Mouse (Mus musculus): ENCODE results near the gene Cd276. TPM values are rescaled to one million over a fixed set of nuclear protein-coding genes. Genes with fewer than 3 reads are reported as not detected.

Gene Cd276
- polyA plus RNA-seq, 1 experiment from 2014 or later, result 6.2 TPM

DNA sequence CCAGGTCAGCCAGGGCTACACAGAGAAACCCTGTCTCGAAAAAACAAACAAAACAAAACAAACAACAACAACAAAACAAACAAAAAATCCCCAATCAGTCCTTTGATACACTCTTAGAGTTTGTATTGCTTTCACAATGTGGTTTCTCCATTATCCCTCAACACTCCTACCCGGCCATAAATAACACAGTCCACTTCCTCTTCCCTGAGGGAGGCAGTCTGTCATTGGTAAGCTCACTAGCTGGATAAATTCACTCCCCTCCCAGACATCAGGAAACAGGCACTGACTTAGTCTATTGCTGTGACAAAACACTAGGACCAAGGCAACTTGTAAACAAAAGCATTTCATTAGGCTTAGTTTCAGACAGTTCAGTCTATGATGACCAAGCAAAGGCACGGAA is 5.0 kb upstream of the Cd276 start:
- ATAC-seq, result 0 out of 2 replicates have a peak, but pooled peaks have one; percentile 33
- Histone ChIP-seq H3K36me3 (ENCODE audit: control insufficient read depth, insufficient read depth) (no peaks in the 10 kb centered on the region), H3K4me2 (replicated peaks; ENCODE audit: low read depth) (no peak overlapping the region), H3K27ac (ENCODE audit: low read depth, low read length) (no peak overlapping the region), H3K27me3 (replicated peaks; ENCODE audit: control insufficient read depth, insufficient read depth, low read length) (no peaks in the 10 kb centered on the region), H3K4me1 (replicated peaks; ENCODE audit: control insufficient read depth, insufficient read depth, low read length) (no peaks in the 10 kb centered on the region), H3K4me3 (ENCODE audit: low read depth, low read length) (no peak overlapping the region), H3K9ac (ENCODE audit: low read depth, low read length) (no peak overlapping the region), H3K9me3 (ENCODE audit: control insufficient read depth) (no peaks in the 10 kb centered on the region)
- no peak for TF ChIP-seq CTCF (IDR thresholded peaks at IDR 0.05; ENCODE audit: low read depth)
- 63% methylated on average over 3 of the region's 3 CpGs for WGBS

DNA sequence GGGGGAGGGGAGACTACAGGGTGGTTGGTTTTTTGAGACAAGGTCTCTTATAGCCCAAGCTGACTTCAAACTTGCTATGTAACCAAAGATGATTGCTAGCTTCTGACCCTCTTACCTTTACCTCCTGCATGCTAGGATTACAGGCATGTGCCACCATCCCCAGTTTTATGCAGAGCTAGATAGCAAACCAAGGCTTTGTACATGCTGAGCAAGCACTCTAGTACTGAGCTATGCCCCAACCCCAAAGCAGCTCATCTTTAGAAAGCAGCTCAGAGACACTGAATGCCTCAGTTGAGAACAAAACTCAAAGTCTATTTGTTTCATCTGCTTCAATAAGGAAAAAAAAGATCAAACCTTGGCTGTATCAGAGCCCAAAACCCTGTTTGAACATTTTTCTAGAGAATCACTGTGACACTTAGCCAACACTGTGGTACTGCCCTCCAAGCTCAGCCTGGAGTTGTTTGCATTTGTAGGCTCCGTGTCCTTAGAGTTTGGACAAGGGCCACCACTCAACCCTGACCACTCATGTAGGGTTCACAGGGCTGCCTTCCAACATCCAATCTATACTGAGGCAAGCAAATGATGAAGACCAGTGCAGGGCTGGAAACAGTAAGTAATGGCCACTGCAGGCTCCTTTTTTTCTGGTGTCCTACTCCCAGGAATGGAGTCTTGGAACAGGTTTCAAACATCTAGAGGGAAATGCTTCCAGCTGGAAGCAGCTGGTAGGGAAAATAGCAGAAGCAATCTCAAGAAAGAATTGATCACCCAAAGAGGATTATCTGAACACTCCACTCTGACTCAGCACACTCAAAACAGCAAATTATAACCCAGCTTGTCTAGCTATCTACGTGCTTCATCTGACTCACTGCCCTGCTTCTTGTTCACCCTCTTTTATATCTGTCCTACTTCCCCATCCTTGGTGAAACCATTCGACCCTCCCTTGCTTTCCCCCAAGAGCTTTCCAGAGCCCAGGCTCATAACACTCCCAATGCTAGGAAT is 2.5 kb upstream of the Cd276 start:
- H3K9ac ChIP-seq (ENCODE audit: low read depth, low read length), result no peak overlapping the region
- no peaks in the 10 kb centered on the region for H3K4me1 ChIP-seq (replicated peaks; ENCODE audit: control insufficient read depth, insufficient read depth, low read length)
- H3K4me2 ChIP-seq (replicated peaks; ENCODE audit: low read depth), result no peak overlapping the region
- 59% methylated on average over 3 of the region's 3 CpGs for WGBS
- H3K36me3 ChIP-seq (ENCODE audit: control insufficient read depth, insufficient read depth), result no peaks in the 10 kb centered on the region
- H3K9me3 ChIP-seq (ENCODE audit: control insufficient read depth), result no peaks in the 10 kb centered on the region
- no peak for TF ChIP-seq CTCF (IDR thresholded peaks at IDR 0.05; ENCODE audit: low read depth)
- H3K4me3 ChIP-seq (ENCODE audit: low read depth, low read length), result no peak overlapping the region
- no peaks in the 10 kb centered on the region for H3K27me3 ChIP-seq (replicated peaks; ENCODE audit: control insufficient read depth, insufficient read depth, low read length)
- ATAC-seq, result no peak
- no peak overlapping the region for H3K27ac ChIP-seq (ENCODE audit: low read depth, low read length)

GRCm38 (mm10) chr9:58556627-58557026 is 1.4 kb upstream of the Cd276 start:
- Histone ChIP-seq H3K9ac (ENCODE audit: low read depth, low read length) (no peak overlapping the region), H3K4me1 (replicated peaks; ENCODE audit: control insufficient read depth, insufficient read depth, low read length) (no peaks in the 10 kb centered on the region), H3K4me3 (ENCODE audit: low read depth, low read length) (no peak overlapping the region), H3K36me3 (ENCODE audit: control insufficient read depth, insufficient read depth) (no peaks in the 10 kb centered on the region), H3K27me3 (replicated peaks; ENCODE audit: control insufficient read depth, insufficient read depth, low read length) (no peaks in the 10 kb centered on the region), H3K9me3 (ENCODE audit: control insufficient read depth) (no peaks in the 10 kb centered on the region), H3K4me2 (replicated peaks; ENCODE audit: low read depth) (no peak overlapping the region), H3K27ac (ENCODE audit: low read depth, low read length) (no peak overlapping the region)
- TF ChIP-seq CTCF (IDR thresholded peaks at IDR 0.05; ENCODE audit: low read depth), result no peak
- ATAC-seq, result no peak
- WGBS, result 67% methylated on average over 7 of the region's 7 CpGs

DNA sequence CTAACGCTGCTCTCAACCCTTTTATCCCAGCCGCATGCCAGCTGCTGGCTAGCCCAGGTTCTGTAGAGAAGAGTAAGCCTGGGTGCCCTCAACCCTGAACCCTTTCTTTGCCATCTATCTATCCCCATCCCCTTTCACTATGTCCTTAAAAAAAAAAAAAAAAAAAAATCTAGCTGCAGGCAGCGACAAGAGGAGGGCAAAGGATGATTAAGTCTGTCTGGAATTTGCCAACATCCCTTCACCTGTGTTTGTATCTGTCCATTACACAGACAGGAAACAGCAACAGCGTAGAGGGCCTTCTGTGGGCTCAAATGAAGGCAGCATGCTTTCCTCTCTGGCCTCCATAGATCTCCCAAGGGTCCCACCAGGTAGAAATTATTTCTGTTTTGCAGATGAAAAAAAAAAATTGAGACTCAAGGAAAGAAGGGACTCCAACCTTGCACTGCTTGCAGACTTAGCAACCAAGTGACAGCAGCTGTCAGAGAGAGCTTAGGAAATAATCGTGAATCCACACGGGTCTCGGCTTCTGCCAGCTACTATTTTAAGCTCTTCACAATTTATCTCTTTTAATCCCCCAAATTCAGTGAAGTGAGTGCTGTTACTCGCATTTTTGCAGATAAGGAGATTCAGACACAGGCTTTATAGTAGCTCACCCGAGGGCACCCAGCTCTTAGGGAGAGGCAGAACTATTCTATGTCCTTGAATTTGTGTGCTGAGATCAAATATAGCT is 613 bp upstream of the Cd276 start:
- H3K4me1 ChIP-seq (replicated peaks; ENCODE audit: control insufficient read depth, insufficient read depth, low read length), result no peaks in the 10 kb centered on the region
- TF ChIP-seq CTCF (IDR thresholded peaks at IDR 0.05; ENCODE audit: low read depth), result no peak
- 28% methylated on average over 9 of the region's 9 CpGs for WGBS
- peak overlapping the region; percentile 79; the same call in 1 of the 2 replicates for H3K27ac ChIP-seq (ENCODE audit: low read depth, low read length)
- H3K27me3 ChIP-seq (replicated peaks; ENCODE audit: control insufficient read depth, insufficient read depth, low read length), result no peaks in the 10 kb centered on the region
- H3K4me2 ChIP-seq (replicated peaks; ENCODE audit: low read depth), result peak overlapping the region; percentile 100
- no peaks in the 10 kb centered on the region for H3K9me3 ChIP-seq (ENCODE audit: control insufficient read depth)
- ATAC-seq, result no peak
- H3K9ac ChIP-seq (ENCODE audit: low read depth, low read length), result peak overlapping the region; percentile 93; the same call in 1 of the 2 replicates
- peak overlapping the region; percentile 87 for H3K4me3 ChIP-seq (ENCODE audit: low read depth, low read length)
- no peaks in the 10 kb centered on the region for H3K36me3 ChIP-seq (ENCODE audit: control insufficient read depth, insufficient read depth)

DNA sequence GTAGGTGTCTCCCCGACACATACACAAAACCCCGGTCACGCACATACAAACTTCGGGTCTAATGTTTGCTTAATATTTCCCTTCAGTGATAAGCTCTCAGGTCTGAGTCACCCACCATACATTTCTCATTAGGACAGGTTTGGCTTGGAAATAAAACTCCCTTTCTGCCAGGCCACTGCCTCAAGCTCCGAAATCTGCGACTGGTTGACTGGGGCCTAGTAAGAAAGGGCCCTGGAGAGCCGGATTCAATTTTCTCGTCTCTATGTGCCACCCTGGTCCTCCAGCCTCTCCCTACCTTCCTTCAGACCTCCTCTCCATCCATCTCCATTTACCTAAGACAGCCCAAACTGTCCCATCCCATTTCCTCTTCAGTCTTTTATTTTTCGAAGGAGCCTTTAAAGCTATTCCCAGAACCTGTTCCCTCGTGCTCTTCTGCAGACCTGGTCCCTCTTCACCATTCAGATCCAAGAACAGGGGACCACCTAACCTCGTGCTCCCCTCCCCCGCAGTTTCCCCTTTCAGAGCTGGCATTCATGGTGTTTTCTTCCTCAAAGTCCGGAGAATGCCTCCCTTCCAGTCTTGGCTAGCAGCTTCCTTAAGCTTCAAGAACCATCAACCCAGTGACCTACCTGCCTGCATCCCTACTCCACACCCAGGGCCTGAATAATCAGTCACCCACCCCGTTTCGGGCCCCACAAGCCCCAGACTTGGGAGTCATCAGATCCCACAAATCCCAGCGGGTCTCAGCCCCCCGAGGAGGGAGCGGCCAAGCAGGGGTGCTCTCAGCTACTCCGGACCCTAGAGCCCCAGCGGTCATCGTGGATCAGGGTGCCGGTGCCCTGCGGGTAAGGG is 955 bp downstream of the Cd276 start:
- Histone ChIP-seq H3K36me3 (ENCODE audit: control insufficient read depth, insufficient read depth) (no peaks in the 10 kb centered on the region), H3K9me3 (ENCODE audit: control insufficient read depth) (no peaks in the 10 kb centered on the region), H3K27ac (ENCODE audit: low read depth, low read length) (peak overlapping the region; percentile 79; the same call in 1 of the 2 replicates), H3K4me1 (replicated peaks; ENCODE audit: control insufficient read depth, insufficient read depth, low read length) (no peaks in the 10 kb centered on the region), H3K27me3 (replicated peaks; ENCODE audit: control insufficient read depth, insufficient read depth, low read length) (no peaks in the 10 kb centered on the region), H3K9ac (ENCODE audit: low read depth, low read length) (peak overlapping the region; percentile 93), H3K4me3 (ENCODE audit: low read depth, low read length) (peak overlapping the region; percentile 87), H3K4me2 (replicated peaks; ENCODE audit: low read depth) (peak overlapping the region; percentile 100)
- WGBS, result 12% methylated on average over 23 of the region's 23 CpGs
- ATAC-seq, result no peak; the same call in 1 of the 2 replicates
- no peak for TF ChIP-seq CTCF (IDR thresholded peaks at IDR 0.05; ENCODE audit: low read depth)

Measured in intestine, postnatal 0 days (tissue).